Mouse (Mus musculus) embryonic fibroblast, embryonic 13.5 days (primary cell): Measurements from ENCODE around the gene Clic4. TPM values are rescaled to one million over a fixed set of nuclear protein-coding genes. Genes with fewer than 3 reads are reported as not detected.

ENCODE experiments used
- H3K27ac ChIP-seq: 2 replicates; pipeline ENCODE4 v1.5.1; 2012; ENCODE audit warnings: low read length, control low read depth, inconsistent platforms; ENCODE audit not compliant: insufficient read depth
- H3K4me1 ChIP-seq: 2 replicates; pipeline ENCODE4 v1.6.1; 2011; ENCODE audit warnings: low read length; ENCODE audit not compliant: control insufficient read depth, insufficient read depth
- H3K4me3 ChIP-seq: 2 replicates; pipeline ENCODE4 v1.5.1; 2011; ENCODE audit warnings: mild to moderate bottlenecking, control low read depth, low read length; ENCODE audit not compliant: insufficient read depth
- CTCF ChIP-seq: IDR thresholded peaks from 2 replicates; pipeline ENCODE4 v1.5.1; 2011; ENCODE audit warnings: mild to moderate bottlenecking, control low read depth, low read length, moderate library complexity, borderline replicate concordance; ENCODE audit not compliant: insufficient read depth
- POLR2A ChIP-seq: IDR thresholded peaks from 2 replicates; pipeline ENCODE4 v1.6.1; 2011; ENCODE audit warnings: low read depth, mild to moderate bottlenecking, control low read depth, low read length, moderate library complexity
- polyA plus RNA-seq: library from polyadenylated mRNA; stranded (reverse); fragments of >200 nt; gene quantifications from 2 replicates; pipeline ENCODE4 v1.2.4, GENCODE M21; 2011; ENCODE audit warnings: low read depth; ENCODE audit not compliant: missing spikeins, insufficient read length

The Clic4 gene
- polyA plus RNA-seq, 1 experiment = 223 TPM

- H3K4me1 ChIP-seq = peaks cover 15% of the 10 kb centered on the region
- H3K27ac ChIP-seq = peak overlapping the region; percentile 13; the same call in 1 of the 2 replicates
These were observed 24.2 kb downstream of the Clic4 start for GRCm38 (mm10) chr4:135248250-135249018.

GRCm38 (mm10) chr4:135246866-135247756, 25.5 kb downstream of the Clic4 start:
- TF ChIP-seq CTCF (no peak), POLR2A (no peak)
- no peak overlapping the region for H3K4me3 ChIP-seq
- peak overlapping the region; percentile 73 for H3K27ac ChIP-seq
- peaks cover 13% of the 10 kb centered on the region for H3K4me1 ChIP-seq

More at GRCm38 (mm10) chr4:135248250-135249018, 24.2 kb downstream of the Clic4 start:
- TF ChIP-seq POLR2A (no peak), CTCF (no peak)
- no peak overlapping the region for H3K4me3 ChIP-seq

- Histone ChIP-seq H3K4me1 (peaks cover 15% of the 10 kb centered on the region), H3K4me3 (no peak overlapping the region), H3K27ac (no peak overlapping the region)
- TF ChIP-seq CTCF = no peak
- TF ChIP-seq POLR2A = no peak
These were observed 26.2 kb downstream of the Clic4 start for GRCm38 (mm10) chr4:135246444-135246843.

- Histone ChIP-seq H3K27ac (no peak overlapping the region), H3K4me1 (peaks cover 15% of the 10 kb centered on the region), H3K4me3 (no peak overlapping the region)
- TF ChIP-seq POLR2A (no peak), CTCF (no peak)
These were observed 26.8 kb downstream of the Clic4 start for GRCm38 (mm10) chr4:135245841-135246240.

- Histone ChIP-seq H3K4me1 (peaks cover 18% of the 10 kb centered on the region), H3K4me3 (no peak overlapping the region), H3K27ac (no peak overlapping the region)
- TF ChIP-seq POLR2A (no peak), CTCF (no peak)
These were observed 28.3 kb downstream of the Clic4 start for GRCm38 (mm10) chr4:135244335-135244734.

- Histone ChIP-seq H3K4me3 (no peak overlapping the region), H3K27ac (no peak overlapping the region), H3K4me1 (peaks cover 18% of the 10 kb centered on the region)
- TF ChIP-seq POLR2A (no peak), CTCF (no peak)
These were observed 29.6 kb downstream of the Clic4 start for GRCm38 (mm10) chr4:135242913-135243541.

- TF ChIP-seq CTCF (no peak), POLR2A (no peak)
- Histone ChIP-seq H3K27ac (no peak overlapping the region), H3K4me1 (peaks cover 16% of the 10 kb centered on the region), H3K4me3 (no peak overlapping the region)
These were observed 30.2 kb downstream of the Clic4 start for GRCm38 (mm10) chr4:135242383-135242782.

GRCm38 (mm10) chr4:135241669-135242068, 30.9 kb downstream of the Clic4 start:
- TF ChIP-seq POLR2A = no peak
- no peak for TF ChIP-seq CTCF
- Histone ChIP-seq H3K4me1 (peaks cover 12% of the 10 kb centered on the region), H3K27ac (no peak overlapping the region), H3K4me3 (no peak overlapping the region)

- Histone ChIP-seq H3K27ac (no peak overlapping the region), H3K4me3 (no peak overlapping the region), H3K4me1 (peaks cover 12% of the 10 kb centered on the region)
- TF ChIP-seq POLR2A = no peak
- no peak for TF ChIP-seq CTCF
These were observed 31.5 kb downstream of the Clic4 start for GRCm38 (mm10) chr4:135241106-135241505.

- Histone ChIP-seq H3K4me3 (no peak overlapping the region), H3K27ac (no peak overlapping the region), H3K4me1 (peaks cover 6% of the 10 kb centered on the region)
- TF ChIP-seq CTCF = no peak
- no peak for TF ChIP-seq POLR2A
These were observed 32.3 kb downstream of the Clic4 start for GRCm38 (mm10) chr4:135240329-135240728.
